Mouse (Mus musculus): Measurements from ENCODE around the gene Plcb1. TPM values are rescaled to one million over a fixed set of nuclear protein-coding genes. Genes with fewer than 3 reads are reported as not detected.

Plcb1 gene
- polyA plus RNA-seq, 1 experiment from 2014 or later = 10.3 TPM

GRCm38 (mm10) chr2:134816383-134816782 is 30.5 kb downstream of the Plcb1 start:
- H3K4me1 ChIP-seq = no peaks in the 10 kb centered on the region
- H3K27me3 ChIP-seq = no peaks in the 10 kb centered on the region
- no peak for ATAC-seq (ENCODE audit: low FRiP score, low read depth)
- H3K27ac ChIP-seq (replicated peaks) = no peak overlapping the region
- H3K9ac ChIP-seq (replicated peaks) = no peak overlapping the region
- no peaks in the 10 kb centered on the region for H3K36me3 ChIP-seq
- H3K9me3 ChIP-seq = no peaks in the 10 kb centered on the region
- H3K4me3 ChIP-seq = no peak overlapping the region
- WGBS = 87% methylated on average over 11 of the region's 11 CpGs
- no peak overlapping the region for H3K4me2 ChIP-seq (replicated peaks)

GRCm38 (mm10) chr2:134817058-134817840 is 31.4 kb downstream of the Plcb1 start:
- H3K36me3 ChIP-seq = no peaks in the 10 kb centered on the region
- ATAC-seq (ENCODE audit: low FRiP score, low read depth) = no peak
- WGBS = 91% methylated on average over 7 of the region's 7 CpGs

GRCm38 (mm10) chr2:134821176-134821575 is 35.3 kb downstream of the Plcb1 start:
- WGBS = 84% methylated on average over 6 of the region's 6 CpGs
- Histone ChIP-seq H3K9ac (replicated peaks) (no peak overlapping the region), H3K4me3 (no peak overlapping the region)

More at GRCm38 (mm10) chr2:134817058-134817840, 31.4 kb downstream of the Plcb1 start:
- no peak overlapping the region for H3K4me3 ChIP-seq
- H3K27me3 ChIP-seq = no peaks in the 10 kb centered on the region
- H3K9ac ChIP-seq (replicated peaks) = no peak overlapping the region
- H3K4me1 ChIP-seq = no peaks in the 10 kb centered on the region
- H3K9me3 ChIP-seq = no peaks in the 10 kb centered on the region
- no peak overlapping the region for H3K4me2 ChIP-seq (replicated peaks)
- H3K27ac ChIP-seq (replicated peaks) = no peak overlapping the region

GRCm38 (mm10) chr2:134825645-134826044 is 39.8 kb downstream of the Plcb1 start:
- Histone ChIP-seq H3K4me3 (no peak overlapping the region), H3K4me1 (peaks cover 11% of the 10 kb centered on the region), H3K27me3 (no peaks in the 10 kb centered on the region), H3K36me3 (no peaks in the 10 kb centered on the region), H3K27ac (replicated peaks) (no peak overlapping the region), H3K9ac (replicated peaks) (no peak overlapping the region), H3K9me3 (no peaks in the 10 kb centered on the region), H3K4me2 (replicated peaks) (no peak overlapping the region)
- 65% methylated on average over 7 of the region's 7 CpGs for WGBS
- no peak for ATAC-seq (ENCODE audit: low FRiP score, low read depth)

More at GRCm38 (mm10) chr2:134821176-134821575, 35.3 kb downstream of the Plcb1 start:
- Histone ChIP-seq H3K27ac (replicated peaks) (no peak overlapping the region), H3K4me1 (peaks cover 8% of the 10 kb centered on the region), H3K4me2 (replicated peaks) (no peak overlapping the region), H3K36me3 (no peaks in the 10 kb centered on the region), H3K9me3 (no peaks in the 10 kb centered on the region), H3K27me3 (no peaks in the 10 kb centered on the region)
- ATAC-seq (ENCODE audit: low FRiP score, low read depth) = no peak

DNA sequence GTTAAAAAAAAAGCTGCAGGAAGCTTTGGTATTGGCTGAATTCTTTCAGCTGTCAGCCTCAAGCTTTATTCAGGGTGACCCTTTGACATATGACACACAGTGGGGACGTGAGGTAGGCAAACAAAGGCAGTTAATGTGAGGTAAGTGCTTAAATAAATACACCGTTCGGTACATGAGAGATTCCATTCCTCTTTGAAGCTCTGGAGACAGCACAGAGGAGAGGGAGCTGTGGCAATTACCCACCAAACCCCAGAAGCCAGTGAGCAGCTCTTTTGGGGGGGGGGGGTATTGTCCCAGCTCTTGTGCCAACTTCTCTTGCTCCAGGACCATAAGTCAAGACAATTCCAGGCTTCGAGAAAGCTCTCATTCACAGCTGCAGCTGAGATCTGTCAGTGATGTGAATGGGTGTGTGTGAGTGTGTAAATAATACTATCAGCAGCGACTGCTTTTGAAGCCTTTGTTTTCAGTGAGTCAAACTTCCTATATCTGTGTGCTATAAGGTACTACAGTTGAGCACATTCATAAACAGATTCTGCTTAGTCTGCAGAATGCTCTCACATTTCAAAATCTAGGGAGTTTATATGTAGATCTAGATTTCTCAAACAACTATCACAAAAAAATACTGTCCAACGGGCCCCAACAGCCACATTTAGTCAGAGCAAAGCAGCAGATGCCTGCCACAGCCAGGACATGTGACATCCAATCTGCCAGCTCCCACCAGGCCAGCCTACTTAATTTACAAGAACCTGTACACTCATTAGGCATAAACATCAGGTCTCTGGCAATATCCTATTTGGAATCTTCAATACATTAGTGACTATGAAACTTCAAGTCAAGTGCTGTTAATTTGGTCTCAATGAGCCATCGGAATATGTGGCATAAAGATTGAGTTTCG is 40.5 kb downstream of the Plcb1 start:
- no peak overlapping the region for H3K4me3 ChIP-seq
- 41% methylated on average over 8 of the region's 8 CpGs for WGBS
- H3K9ac ChIP-seq (replicated peaks) = no peak overlapping the region
- no peaks in the 10 kb centered on the region for H3K27me3 ChIP-seq
- H3K9me3 ChIP-seq = no peaks in the 10 kb centered on the region
- no peak overlapping the region for H3K27ac ChIP-seq (replicated peaks)
- no peaks in the 10 kb centered on the region for H3K36me3 ChIP-seq
- peaks cover 11% of the 10 kb centered on the region for H3K4me1 ChIP-seq
- ATAC-seq (ENCODE audit: low FRiP score, low read depth) = peak; percentile 59
- no peak overlapping the region for H3K4me2 ChIP-seq (replicated peaks)

- no peak overlapping the region for H3K4me3 ChIP-seq
- H3K4me2 ChIP-seq (replicated peaks) = no peak overlapping the region
- H3K27me3 ChIP-seq = no peaks in the 10 kb centered on the region
- no peak overlapping the region for H3K27ac ChIP-seq (replicated peaks)
- WGBS = 69% methylated on average over 3 of the region's 3 CpGs
- no peaks in the 10 kb centered on the region for H3K9me3 ChIP-seq
- H3K4me1 ChIP-seq = peaks cover 11% of the 10 kb centered on the region
- H3K36me3 ChIP-seq = no peaks in the 10 kb centered on the region
- ATAC-seq (ENCODE audit: low FRiP score, low read depth) = no peak
- no peak overlapping the region for H3K9ac ChIP-seq (replicated peaks)
Measured at GRCm38 (mm10) chr2:134827778-134828487, 42.1 kb downstream of the Plcb1 start.

- Histone ChIP-seq H3K27me3 (no peaks in the 10 kb centered on the region), H3K4me3 (no peak overlapping the region), H3K4me1 (no peaks in the 10 kb centered on the region), H3K4me2 (replicated peaks) (no peak overlapping the region), H3K9me3 (no peaks in the 10 kb centered on the region), H3K9ac (replicated peaks) (no peak overlapping the region), H3K36me3 (no peaks in the 10 kb centered on the region), H3K27ac (replicated peaks) (no peak overlapping the region)
- WGBS = 89% methylated on average over 7 of the region's 7 CpGs
- ATAC-seq (ENCODE audit: low FRiP score, low read depth) = no peak
Measured at GRCm38 (mm10) chr2:134831861-134832260, 46.0 kb downstream of the Plcb1 start.

- ATAC-seq (ENCODE audit: low FRiP score, low read depth) = no peak
- Histone ChIP-seq H3K9me3 (no peaks in the 10 kb centered on the region), H3K27ac (replicated peaks) (no peak overlapping the region), H3K27me3 (no peaks in the 10 kb centered on the region), H3K4me1 (no peaks in the 10 kb centered on the region), H3K4me2 (replicated peaks) (no peak overlapping the region), H3K4me3 (no peak overlapping the region), H3K36me3 (no peaks in the 10 kb centered on the region), H3K9ac (replicated peaks) (no peak overlapping the region)
- WGBS = 80% methylated on average over 1 of the region's 1 CpGs
Measured at GRCm38 (mm10) chr2:134836097-134836496, 50.2 kb downstream of the Plcb1 start.

DNA sequence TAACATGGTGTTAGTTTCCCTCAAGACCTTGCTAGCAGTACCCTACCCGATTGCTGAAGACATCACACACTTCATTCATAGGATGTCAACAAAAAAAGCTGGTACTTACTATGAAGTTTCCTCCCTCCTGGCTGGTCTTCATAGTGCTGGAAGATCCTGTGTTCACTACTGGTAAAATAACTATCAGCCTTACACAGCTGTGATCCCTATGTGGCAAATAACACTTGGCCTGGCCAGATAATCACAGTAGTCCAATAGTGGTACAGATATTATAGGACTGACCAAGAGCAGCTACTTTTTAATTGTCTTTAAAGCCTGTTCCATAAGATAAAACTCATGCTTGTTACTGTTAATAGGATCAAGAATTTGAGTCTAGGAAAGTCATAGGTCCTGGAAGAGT is 52.3 kb downstream of the Plcb1 start:
- ATAC-seq (ENCODE audit: low FRiP score, low read depth) = no peak
- WGBS = 80% methylated on average over 1 of the region's 1 CpGs
- no peak overlapping the region for H3K4me3 ChIP-seq
- no peaks in the 10 kb centered on the region for H3K27me3 ChIP-seq
- H3K27ac ChIP-seq (replicated peaks) = no peak overlapping the region
- H3K36me3 ChIP-seq = no peaks in the 10 kb centered on the region
- H3K9ac ChIP-seq (replicated peaks) = no peak overlapping the region
- no peak overlapping the region for H3K4me2 ChIP-seq (replicated peaks)
- H3K9me3 ChIP-seq = no peaks in the 10 kb centered on the region
- no peaks in the 10 kb centered on the region for H3K4me1 ChIP-seq

- no peak for ATAC-seq (ENCODE audit: low FRiP score, low read depth)
- no peak overlapping the region for H3K27ac ChIP-seq (replicated peaks)
- no peaks in the 10 kb centered on the region for H3K9me3 ChIP-seq
- no peaks in the 10 kb centered on the region for H3K4me1 ChIP-seq
- no peak overlapping the region for H3K4me2 ChIP-seq (replicated peaks)
- 70% methylated on average over 1 of the region's 1 CpGs for WGBS
- no peaks in the 10 kb centered on the region for H3K27me3 ChIP-seq
- no peak overlapping the region for H3K9ac ChIP-seq (replicated peaks)
- no peaks in the 10 kb centered on the region for H3K36me3 ChIP-seq
- no peak overlapping the region for H3K4me3 ChIP-seq
Measured at GRCm38 (mm10) chr2:134838888-134839287, 53.0 kb downstream of the Plcb1 start.

GRCm38 (mm10) chr2:134842883-134843282 is 57.0 kb downstream of the Plcb1 start:
- 87% methylated on average over 4 of the region's 4 CpGs for WGBS

More at GRCm38 (mm10) chr2:134842883-134843282, 57.0 kb downstream of the Plcb1 start:
- Histone ChIP-seq H3K9me3 (no peaks in the 10 kb centered on the region), H3K4me3 (no peak overlapping the region), H3K4me2 (replicated peaks) (no peak overlapping the region), H3K27ac (replicated peaks) (no peak overlapping the region), H3K27me3 (no peaks in the 10 kb centered on the region), H3K36me3 (no peaks in the 10 kb centered on the region), H3K9ac (replicated peaks) (no peak overlapping the region), H3K4me1 (no peaks in the 10 kb centered on the region)
- ATAC-seq (ENCODE audit: low FRiP score, low read depth) = no peak

Measured in midbrain, embryonic 12.5 days (tissue).